Mouse (Mus musculus): ENCODE measurements around the gene Rbfox2. TPM values are rescaled to one million over a fixed set of nuclear protein-coding genes. Genes with fewer than 3 reads are reported as not detected.

The Rbfox2 gene
- total RNA-seq, 2 experiments from 2014 or later: 219 to 240 TPM

DNA sequence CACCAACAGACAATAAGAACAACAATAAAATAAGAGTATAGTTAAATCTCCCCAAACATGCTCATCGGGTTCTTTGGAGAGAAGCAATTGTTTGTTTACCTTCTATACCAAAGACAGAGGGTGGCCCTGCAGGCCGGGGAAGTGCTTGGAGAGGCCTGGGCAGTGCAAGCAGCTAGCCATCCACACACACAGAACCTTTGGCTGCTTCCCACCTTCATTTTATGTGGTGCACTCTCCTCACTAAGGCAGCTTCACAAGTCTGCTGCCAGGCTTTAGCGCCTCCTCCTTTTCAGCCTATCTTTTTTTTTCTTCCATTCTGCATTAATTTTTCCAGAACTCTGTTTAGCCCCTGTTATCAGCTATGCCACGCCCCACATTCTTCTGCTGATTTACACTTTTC lies 165.1 kb downstream of the Rbfox2 start:
- DNase-seq: no peak

DNA sequence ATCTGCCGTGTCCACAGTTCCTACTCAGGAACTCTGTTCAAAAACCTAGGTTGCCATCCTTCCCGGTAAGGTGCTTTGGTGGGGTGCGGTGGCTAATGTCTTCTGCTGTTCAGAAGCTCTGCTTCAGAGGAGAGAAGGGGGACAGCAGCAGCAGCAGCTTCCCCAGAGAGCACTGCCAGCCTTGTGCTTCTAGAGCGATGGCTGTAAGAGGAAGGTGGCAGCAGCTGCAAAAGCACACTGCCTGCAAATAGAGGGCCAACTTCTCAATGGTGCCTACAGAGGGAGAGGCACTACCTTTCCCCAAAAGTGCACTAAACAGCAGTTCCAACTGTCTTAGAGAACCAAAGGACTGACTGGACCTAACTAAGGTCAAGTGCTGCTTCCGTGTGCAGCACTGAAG lies 168.5 kb downstream of the Rbfox2 start:
- DNase-seq: no peak

DNA sequence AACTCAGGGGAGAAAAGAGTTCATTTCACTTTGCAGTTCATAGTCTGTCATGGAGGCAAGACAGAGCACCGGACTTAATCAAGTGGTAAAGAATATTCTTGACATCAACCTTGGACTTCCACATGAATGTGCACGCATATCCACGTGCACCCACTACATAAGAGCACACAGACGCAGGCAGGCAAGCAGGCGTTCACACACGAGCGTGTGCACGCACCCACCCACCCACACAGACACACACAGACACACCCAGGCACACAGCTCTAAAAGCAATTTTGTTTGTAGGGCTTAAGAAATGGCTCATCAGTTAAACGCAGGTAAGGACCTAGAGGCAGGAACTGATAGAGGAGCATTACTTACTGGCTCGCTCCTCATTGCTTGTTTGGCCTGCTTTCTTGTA lies 172.3 kb downstream of the Rbfox2 start:
- no peak for DNase-seq

DNA sequence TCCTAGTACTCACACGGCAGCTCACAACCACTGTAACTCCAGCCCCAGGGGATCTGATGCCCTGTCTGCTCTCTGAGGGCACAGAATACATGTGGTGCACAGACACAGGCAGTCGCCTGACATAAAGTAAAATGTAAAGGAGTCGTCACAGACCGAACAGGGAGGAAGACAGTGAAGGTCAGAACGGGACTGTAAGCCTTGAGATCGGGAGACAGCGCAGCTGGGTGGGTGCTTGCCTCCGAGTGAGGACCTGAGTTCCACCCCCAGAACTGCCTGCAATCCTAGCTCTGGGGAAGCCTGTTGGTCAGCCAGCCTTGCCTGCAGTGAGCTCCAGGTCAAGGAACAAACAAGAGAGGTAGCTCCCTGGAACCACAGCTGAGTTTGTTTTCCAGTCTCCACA lies 177.7 kb downstream of the Rbfox2 start:
- DNase-seq: no peak

DNA sequence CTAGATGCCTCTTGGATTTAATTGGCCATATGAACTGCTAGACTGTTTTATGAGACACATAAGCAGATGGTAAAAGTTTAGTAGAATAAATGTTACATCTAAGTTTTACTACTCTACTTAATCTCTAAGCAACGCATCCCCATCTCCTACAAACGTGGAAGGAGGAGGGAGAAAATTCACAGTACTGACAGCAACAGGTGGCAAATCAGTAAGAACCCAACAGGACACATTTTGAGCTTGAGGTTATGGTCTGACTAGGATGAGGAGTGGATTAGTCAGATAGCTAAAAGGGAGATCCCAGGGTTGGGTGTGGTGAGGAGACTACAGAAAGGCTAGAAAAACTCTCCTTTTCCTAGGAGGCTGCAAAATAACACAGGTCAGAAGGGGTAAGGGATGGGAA lies 179.1 kb downstream of the Rbfox2 start:
- DNase-seq: no peak

DNA sequence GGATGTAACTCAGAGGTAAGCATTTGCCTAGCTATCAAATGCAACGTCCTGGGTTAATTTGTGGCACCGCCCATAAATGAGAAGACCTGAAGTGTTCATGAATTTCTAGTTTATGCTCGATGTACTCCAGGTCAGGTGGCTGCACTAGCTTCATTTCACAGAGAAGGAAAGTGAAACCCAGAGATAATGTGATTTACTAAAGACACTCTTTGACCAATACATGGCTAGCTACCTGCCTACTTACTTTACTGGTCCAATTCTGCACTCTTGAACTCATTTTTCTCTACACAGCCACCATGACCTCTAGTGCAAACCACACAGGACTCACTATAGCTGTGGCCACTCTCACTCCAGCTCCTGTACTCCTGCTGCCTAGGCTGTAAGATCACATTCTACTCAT lies 180.1 kb downstream of the Rbfox2 start:
- no peak for DNase-seq

DNA sequence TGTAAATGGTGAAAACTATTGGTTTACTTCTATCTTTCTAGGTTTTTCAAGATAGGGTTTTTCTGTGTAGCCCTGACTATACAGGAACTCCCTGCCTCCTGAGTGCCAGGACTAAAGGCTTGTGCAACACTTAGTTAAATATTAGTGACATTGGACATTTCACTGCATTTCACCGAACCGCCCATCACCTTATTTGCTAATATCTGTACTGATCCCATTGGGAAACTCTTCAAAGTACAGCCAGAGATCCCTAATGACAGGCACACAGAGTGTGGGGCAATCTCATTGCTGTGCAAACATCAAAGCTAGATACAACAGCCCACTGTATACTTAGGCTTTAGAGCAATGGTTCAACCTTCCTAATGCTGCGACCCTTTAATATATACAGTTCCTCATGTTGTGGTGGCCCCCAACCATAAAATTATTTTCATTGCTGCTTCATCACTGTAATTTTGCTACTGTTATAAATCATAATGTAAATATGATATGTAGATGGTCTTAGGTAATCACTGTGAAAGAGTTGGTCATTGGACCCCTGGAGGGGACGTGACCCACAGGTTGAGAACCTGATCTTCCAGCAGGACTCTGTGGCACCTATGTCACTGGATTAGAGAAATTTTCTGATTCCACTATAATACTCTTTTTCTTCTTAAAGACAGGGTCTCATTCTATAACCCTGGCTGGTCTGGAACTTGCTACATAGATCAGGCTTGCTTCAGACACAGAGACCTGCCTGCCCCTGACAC lies 182.3 kb downstream of the Rbfox2 start:
- no peak for DNase-seq

DNA sequence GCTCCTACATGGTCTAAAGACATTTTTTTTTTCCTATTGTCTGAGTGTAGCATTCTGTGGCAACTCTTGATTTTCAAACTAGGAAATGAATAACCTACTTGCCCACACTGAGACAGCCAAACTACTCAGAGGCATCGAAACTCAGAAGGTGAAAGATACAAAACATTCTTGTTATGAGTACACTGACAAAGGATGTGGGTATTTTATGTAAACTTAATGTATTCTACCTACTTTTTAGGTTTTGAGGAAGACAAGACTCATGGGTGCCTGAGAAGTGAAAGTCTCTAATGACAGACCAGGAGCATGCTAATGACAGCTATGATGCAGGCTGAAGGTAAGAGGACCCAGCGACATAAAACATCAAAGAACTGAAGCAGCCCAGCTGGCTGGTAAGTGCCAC lies 184.0 kb downstream of the Rbfox2 start:
- no peak for DNase-seq

DNA sequence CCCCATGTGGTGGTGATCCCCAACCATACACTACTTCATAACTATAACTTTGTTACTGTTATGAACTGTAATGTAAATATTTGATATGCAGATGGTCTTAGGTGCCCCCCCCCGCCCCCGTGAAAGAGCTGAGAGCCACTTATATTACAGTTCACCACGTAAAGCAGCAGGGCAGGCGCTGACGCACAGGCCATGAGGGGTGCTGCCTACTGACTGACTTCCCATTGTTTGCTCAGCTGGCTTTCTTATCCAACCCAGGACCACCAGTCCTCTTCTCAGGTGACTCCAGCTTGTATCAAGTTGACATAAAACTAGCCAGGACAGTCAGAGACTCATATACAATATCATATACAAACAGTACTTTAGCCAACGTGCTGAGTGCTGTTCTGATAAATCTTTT lies 184.6 kb downstream of the Rbfox2 start:
- DNase-seq: no peak

DNA sequence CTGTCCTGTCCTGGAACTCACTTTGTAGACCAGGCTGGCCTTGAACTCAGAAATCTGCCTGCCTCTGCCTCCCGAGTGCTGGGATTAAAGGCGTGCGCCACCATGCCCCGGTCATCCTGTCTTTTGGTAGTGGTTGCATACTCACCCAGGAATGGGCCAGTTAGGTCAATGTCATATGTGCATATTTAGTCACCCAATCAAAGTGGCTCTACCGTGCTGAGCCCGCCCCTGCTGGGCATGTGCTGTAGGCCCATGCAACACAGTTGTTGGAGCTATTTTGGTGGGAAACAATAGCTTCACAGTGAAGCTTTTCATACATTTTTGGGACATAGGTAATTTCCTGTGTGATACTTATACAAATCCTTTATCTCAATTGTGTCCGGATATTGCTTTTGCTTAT lies 187.1 kb downstream of the Rbfox2 start:
- DNase-seq: no peak

DNA sequence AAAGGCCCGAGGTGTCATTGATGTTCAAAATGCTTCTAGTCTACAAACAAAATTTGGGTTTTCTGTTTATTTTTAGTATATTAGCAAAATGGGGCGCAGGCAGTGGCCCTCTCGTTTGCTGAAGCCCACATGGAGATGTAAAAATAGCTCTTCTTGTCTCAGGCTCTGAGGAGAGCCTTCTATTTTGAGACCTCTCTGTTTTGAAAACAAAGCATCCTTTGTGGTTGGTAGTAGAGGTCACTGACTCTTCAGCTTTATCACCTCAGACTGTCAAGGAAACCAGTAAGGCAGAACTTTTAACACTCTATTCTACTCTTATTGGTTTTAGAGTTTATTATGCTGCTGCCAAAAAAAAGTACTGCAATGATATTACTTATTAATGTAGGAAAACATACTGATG lies 189.6 kb downstream of the Rbfox2 start:
- no peak for DNase-seq

DNA sequence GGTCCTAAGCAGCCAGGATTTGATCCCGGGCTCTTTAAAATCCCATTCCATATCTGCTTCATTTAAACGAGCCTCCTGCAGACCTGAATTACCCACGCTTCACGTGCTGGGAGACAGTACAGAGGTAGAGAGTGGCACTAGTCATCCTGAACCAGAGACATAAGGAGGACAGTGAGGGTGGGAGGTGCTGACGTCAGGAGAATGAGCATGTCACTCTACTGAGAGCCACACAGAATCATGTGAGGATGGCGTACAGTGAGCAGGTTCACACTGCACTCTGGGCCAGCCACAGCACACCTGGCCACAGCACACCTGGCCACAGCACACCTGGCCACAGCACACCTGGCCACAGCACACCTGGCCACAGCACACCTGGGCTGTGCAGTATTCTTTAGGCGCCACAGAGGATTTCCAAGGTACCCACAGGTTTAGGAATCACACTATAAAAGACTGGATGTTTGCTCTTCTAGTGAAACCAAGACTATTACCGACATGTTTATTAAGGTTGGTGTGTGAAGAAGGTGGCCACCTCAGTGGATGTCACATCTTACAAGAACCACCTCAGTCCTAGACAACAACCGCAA lies 190.6 kb downstream of the Rbfox2 start:
- no peak for DNase-seq

DNA sequence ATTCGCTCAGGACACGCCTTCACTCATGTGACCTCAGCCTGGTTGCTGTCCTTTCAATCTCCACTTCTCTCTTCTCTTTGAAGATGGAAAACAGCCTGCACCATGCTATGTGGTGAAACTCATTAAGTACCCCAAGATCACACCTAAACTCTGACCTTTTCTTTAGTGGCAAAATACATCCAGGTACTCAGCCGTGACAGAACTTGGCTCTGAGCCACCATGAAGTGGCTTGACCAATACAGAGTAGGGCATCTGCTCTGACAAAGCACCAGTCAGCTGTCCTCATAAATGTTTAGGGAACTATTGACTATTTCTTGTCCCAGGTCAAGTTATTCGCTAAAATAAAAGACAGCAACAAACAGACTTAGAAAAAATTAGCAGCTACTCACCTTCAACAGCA lies 191.3 kb downstream of the Rbfox2 start:
- no peak for DNase-seq

DNA sequence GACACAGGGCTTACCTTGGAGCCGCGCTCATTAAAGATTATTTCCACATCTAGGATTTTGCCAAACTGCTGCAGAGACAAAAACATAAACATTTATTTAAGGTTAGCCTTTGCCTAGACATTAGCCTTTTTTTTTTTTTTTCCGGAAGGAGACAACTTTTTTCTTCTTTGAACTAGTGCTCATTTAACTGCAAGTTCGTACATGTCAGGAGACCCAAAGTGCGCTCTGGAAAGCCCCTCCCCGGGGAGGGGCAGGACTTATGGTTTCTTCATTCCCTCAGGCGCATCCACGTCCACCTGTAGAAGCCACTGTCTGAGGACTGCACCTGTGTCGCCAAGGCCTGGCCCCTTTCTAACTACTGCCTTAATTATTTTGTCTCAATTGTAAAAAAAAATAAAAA lies 193.2 kb downstream of the Rbfox2 start:
- no peak for DNase-seq

DNA sequence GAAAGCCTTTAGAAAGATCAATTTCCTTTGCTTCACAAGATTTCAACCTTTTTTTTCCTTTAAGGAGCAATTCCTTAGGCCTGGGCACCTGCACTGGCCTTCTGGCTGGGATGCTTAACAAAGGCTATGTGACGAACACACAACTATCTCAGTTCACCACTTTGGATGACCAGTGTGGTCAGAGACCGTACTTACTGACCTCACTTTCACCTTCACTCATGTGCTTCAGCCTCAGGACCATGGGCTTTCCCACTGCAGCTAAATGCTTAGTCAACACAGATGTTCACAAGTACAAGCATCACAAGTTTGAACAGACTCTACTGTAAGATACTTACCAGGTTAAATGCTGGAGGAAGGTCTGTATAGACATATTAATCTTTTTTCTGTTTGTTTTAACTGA lies 194.4 kb downstream of the Rbfox2 start:
- no peak for DNase-seq

DNA sequence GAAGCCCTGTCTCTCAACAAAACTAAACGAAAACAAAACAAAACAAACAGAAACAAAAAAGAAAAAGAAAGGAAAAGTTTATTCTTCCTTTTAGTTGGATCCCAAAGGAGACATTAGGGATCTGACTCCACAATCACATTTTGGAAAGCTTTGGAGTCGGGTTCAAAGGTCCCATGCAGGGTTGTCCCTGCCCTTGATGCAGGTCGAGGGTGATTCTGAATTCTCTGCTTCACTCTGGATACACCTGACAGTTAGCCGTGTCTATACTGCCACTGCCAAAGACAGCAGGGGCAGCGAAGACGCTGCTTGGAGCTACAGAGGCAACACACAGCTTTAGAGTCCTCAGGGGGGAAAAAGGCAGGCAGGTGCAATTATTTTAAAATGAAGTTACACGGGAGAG lies 194.9 kb downstream of the Rbfox2 start:
- no peak for DNase-seq

DNA sequence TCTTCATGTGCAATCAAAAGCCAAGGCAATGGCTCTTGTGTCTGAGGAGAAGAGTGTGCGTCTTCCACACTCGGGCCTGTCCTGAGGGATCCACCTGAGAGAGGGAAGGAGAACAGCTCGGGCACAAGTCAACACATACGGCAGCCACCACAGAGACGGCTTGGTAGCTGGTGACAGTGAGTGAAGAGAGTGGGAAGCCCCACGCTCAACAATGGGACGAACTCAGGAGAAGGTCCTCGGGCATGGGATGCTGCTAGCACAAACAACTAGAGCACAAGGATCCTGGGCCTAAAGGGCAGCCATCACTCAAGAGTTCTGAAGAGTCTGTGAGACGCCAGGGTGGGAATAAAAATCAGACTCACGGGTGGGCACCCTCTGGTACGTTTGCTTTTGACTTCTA lies 196.4 kb downstream of the Rbfox2 start:
- DNase-seq: no peak

DNA sequence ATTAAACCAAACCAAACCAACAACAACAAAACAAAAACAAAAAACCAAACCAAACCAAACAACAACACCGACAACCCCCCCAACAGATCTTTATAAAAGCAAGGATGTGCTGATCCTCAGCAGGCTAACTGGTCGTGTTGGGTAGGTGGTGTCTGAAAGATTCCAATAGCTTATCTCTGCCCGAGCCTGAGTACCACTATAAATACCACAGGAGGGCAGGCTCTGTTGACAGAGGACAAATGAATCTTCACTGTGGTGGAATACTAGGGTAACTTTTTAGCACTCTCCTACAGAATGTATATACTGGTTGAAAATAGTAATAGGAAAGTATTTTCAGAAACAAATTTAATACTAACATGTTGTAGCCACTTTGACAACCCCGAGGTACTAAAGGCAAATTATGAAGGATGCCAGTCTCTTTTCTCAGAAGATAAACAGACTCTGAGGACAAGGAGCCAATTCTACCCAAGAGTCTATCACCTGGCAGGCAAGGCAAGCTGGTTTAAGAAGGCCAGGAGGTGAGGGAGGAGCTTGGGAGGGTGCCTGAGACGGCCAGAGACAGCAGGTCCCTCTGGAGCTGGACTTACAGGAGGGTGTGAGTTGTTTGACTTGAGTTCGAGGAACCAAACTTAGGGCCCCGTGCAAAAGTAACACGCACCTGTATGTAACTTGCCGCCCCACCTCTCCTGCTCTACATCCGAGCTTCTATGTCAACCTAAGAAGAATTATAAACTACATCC lies 199.5 kb downstream of the Rbfox2 start:
- DNase-seq: no peak

DNA sequence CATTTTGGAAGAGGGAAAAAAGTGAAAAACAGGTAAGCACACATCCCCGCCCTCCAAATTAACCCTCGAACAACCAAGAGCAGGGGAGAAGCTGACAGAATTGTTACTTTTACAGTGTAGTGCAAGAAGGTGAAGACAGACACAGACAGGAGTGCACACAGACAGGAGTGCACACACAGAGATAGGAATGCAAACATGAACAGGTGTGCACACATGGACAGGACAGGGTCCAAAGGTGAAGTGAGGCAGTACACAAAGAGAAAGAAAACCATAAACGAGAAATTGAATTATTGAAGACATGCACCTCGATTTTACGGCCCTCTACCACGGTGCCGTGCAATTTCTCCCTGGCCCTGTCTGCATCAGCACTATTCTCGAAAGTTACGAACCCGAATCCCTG lies 201.5 kb downstream of the Rbfox2 start:
- no peak for DNase-seq

DNA sequence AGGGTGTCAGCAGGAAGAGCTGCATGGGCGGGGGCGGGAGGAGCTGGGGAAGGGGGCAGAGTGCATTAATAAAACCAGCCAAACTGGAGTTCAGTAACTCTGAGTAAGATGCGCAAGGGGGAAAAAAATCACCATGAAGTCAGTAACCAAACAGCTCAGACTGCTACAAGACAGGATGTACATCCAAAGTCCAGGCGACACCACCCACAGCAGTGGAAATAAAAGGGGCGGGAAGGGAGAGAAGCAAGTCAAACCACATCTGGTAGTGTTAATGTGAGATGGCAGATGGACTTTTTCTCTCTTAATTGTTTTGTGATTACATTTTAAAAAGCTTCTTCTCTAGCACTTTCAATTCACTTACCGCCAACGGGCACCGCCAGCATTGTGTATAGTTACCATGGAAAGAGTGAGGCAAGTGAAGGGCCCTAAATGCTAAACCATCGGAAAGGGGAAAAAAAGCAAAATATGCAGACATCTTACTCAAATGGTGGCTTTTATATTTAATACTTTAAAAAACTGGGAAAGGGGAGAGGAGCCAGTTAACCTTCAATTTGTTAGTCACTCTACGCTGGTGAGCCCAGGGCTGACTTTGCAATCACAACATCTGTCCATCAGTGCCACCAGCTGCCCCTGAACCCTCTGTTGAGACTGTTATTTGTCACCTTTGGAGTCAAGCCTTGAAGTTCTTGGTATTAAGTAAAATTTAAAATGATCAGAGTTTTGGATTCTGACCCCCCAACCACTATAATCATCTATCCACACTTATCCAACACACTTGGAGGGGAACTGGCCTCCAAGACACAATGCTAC lies 202.2 kb downstream of the Rbfox2 start:
- no peak for DNase-seq

DNA sequence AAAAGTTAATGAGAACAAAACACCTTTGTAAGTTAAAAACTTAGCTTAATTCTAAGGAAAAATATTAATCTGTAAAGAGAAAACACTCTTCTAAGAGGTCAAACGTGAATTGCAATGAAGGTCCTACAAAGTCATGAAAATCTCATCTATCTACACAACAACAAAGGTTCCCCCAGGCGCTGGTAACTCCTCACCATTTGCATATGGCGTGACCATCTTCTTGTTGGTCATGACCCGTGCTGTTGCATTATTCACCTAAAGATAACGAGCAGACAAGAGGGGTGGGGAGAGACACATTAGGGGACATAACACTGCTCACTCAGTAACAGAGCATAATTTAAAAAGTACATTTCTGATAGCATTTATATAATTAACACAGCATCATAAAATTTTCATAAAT lies 204.1 kb downstream of the Rbfox2 start:
- no peak for DNase-seq

DNA sequence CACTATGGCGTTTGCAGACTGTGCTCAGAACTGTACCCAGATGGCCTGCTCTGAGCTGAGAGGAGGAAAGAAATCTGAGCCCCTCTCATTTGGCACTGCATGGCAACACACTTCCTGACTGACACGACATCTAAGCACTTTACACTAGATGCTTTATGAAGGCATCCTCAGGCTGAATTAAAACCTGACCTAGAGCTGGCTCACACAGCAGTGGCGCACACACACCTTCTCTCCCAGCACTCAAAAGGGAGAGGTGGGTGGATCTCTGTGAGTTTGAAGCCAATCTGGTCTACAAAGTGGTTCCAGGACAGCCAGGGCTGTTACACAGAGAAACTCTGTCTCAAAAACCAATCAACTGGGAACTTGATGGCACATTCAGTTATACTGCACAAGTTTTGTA lies 207.0 kb downstream of the Rbfox2 start:
- DNase-seq: no peak

DNA sequence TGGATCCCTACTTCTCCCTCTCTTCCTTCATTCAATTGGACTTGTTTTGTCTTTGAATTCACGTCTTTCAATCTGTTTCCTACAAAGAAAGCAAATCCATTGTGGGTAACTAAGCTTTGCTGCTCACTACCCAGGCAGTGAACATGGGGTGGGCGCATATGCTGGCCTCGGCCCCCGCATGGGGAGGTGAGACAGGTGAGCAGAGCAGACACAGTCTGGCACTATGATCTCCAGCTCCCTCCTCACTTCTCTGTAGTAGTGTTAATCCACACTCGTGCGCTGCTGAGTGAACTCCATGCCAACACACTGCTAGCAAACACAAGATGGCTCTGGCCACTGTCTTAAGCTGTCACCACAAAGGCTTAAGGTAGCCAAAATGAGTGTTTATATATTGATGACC lies 209.4 kb downstream of the Rbfox2 start:
- no peak for DNase-seq

All from gastrocnemius, postnatal 10 days (tissue).